Mouse (Mus musculus) small intestine, adult 2 months (tissue): ENCODE data around the gene Spon2. TPM values are rescaled to one million over a fixed set of nuclear protein-coding genes. Genes with fewer than 3 reads are reported as not detected.

Experiments
- H3K27ac ChIP-seq: fragments of 200-500 bp; 2 replicates; pipeline ENCODE4 v1.5.1; 2012; ENCODE audit warnings: low read depth, low read length, control low read depth, inconsistent platforms; ENCODE audit not compliant: insufficient read depth
- H3K27me3 ChIP-seq: fragments of 200-500 bp; 2 replicates; pipeline ENCODE4 v1.6.1; 2012; ENCODE audit warnings: mild to moderate bottlenecking, moderate library complexity, low read length, inconsistent platforms; ENCODE audit not compliant: control insufficient read depth, insufficient read depth
- H3K36me3 ChIP-seq: fragments of 200-500 bp; 2 replicates; pipeline ENCODE4 v1.6.1; 2012; ENCODE audit warnings: mild to moderate bottlenecking, low read length, control low read depth, inconsistent platforms; ENCODE audit not compliant: control insufficient read depth, insufficient read depth
- H3K4me1 ChIP-seq: fragments of 200-500 bp; 2 replicates; pipeline ENCODE4 v1.6.1; 2012; ENCODE audit warnings: low read length, inconsistent platforms, mixed read lengths; ENCODE audit not compliant: control insufficient read depth, insufficient read depth, insufficient read length
- H3K4me3 ChIP-seq: fragments of 200-500 bp; 2 replicates; pipeline ENCODE4 v1.5.1; 2012; ENCODE audit warnings: low read depth, mild to moderate bottlenecking, control low read depth, inconsistent platforms, low read length, moderate library complexity
- CTCF ChIP-seq: fragments of 200-500 bp; IDR thresholded peaks from 2 replicates; pipeline ENCODE4 v1.5.1; 2012; ENCODE audit warnings: low read depth, mild to moderate bottlenecking, control low read depth, inconsistent platforms, low read length, moderate library complexity, mixed read lengths; ENCODE audit not compliant: insufficient replicate concordance, insufficient read length; ENCODE audit errors: extremely low read depth
- POLR2A ChIP-seq: fragments of 200-500 bp; IDR thresholded peaks from 2 replicates; pipeline ENCODE4 v1.6.1; 2012; ENCODE audit warnings: low read depth, mild to moderate bottlenecking, control low read depth, inconsistent platforms, low read length, moderate library complexity
- WGBS: fragments of 180-500 bp; shearing (Covaris S2); methylation state at CpG from one replicate; pipeline ENCODE4 v1.1.7; 2018; 5-methylcytosine and 5-hydroxymethylcytosine counted together
- polyA plus RNA-seq: library from polyadenylated mRNA; depleted of rRNA; stranded (reverse); fragments of >200 nt; gene quantifications from 2 replicates; pipeline ENCODE4 v1.2.3, GENCODE M21; 2012; rRNA removed

Spon2 gene
- polyA plus RNA-seq, 1 experiment, result 36.3 TPM

DNA sequence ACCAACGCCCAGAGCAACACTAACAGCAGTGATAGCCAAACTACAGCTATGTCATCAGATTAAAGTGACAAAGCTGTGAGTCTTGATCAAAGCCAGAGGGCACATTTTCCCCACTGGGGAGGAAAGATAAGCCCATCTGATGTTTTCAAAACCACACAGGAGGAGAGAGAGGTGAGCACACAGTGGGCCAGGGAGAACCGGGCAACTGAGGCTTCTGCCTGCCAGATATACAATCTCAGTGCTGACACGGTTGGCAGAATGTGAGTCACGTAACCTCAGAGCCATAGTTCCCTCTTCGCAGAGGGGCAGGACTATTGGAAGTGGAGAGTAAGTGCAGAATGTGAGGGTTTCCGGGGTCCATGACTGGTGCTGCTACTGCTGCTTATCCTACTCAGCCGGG lies 24.7 kb downstream of the Spon2 start:
- Histone ChIP-seq H3K36me3 (no peaks in the 10 kb centered on the region), H3K27me3 (no peaks in the 10 kb centered on the region), H3K4me1 (no peaks in the 10 kb centered on the region), H3K4me3 (no peak overlapping the region), H3K27ac (no peak overlapping the region)
- whole genome bisulfite sequencing, result 12% methylated on average over 7 of the region's 7 CpGs
- TF ChIP-seq POLR2A (no peak), CTCF (no peak)

Other genes with a start within 250 kb of the Spon2 start
- 105 and 188 TPM in 2 replicates for gene Ywhah, start 199.6 kb downstream of the Spon2 start, polyA plus RNA-seq
- 283 and 626 TPM in 2 replicates for gene Slc5a1, start 114.2 kb downstream of the Spon2 start, polyA plus RNA-seq
- 154 and 390 TPM in 2 replicates for gene Ctbp1, start 56.5 kb upstream of the Spon2 start, polyA plus RNA-seq
- 56.7 and 119 TPM in 2 replicates for gene Maea, start 117.1 kb upstream of the Spon2 start, polyA plus RNA-seq
- 1.2 and 2.3 TPM in 2 replicates for gene Uvssa, start 160.1 kb upstream of the Spon2 start, polyA plus RNA-seq
- not detected in 2 replicates for gene Nkx1-1, start 215.5 kb upstream of the Spon2 start, polyA plus RNA-seq